Mouse (Mus musculus) heart, postnatal 0 days (tissue): ENCODE measurements around the gene Atp1a1.

Experiments used
- CTCF ChIP-seq: IDR thresholded peaks from 2 replicates; pipeline ENCODE4 v1.5.1; 2016; ENCODE audit warnings: antibody characterized with exemption, control low read depth, low read depth
- EP300 ChIP-seq: IDR thresholded peaks from 2 replicates; pipeline ENCODE4 v1.6.1; 2016; ENCODE audit warnings: antibody characterized with exemption, low read depth

DNA sequence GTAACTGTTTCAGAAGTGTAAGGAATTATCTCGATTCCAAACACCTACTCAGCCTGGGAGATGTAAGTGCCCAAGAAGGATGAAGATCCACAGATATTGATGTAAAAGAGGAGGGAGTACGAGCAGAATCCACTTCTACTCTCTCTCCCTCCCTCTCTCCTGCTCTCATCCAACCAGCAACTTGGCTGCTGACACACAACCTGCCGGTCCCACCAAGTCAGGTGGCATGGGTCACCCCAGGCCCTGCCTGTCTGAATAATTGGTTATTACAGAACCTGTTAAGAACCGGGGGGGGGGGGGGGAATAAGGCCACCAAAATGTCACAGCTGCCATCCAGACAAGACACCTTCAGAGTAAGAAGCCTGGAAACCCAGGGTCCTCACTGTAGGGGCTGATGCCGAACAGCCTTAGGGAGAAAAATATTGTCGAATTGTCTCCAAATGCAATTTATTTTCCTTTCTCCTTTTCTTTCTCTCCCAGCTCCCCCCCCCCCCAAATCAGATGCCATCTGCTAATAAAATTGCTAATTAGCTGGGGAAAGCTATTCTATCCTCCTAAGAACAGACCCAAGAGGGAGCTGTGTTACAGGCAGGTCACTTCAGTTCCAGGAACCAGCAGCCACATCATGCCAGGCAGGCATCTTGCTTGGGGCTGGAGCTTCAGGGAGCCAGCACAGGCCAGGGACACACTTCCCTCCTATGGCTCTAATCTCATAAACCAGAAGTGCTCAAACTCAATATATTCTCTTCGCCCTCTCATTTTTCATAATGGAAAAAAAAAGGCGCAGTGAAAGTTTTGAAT is 6.7 kb upstream of the Atp1a1 start:
- TF ChIP-seq CTCF (0 out of 2 replicates have a peak, but pooled peaks have one; percentile 10), EP300 (no peak)
